Mouse (Mus musculus) cerebellum, adult 2 months (tissue): ENCODE data around the gene Cdk8.

Experiments used
- CTCF ChIP-seq: fragments of 200-500 bp; IDR thresholded peaks from 2 replicates; pipeline ENCODE4 v1.5.1; 2011; ENCODE audit warnings: low read depth, mild to moderate bottlenecking, control low read depth, low read length, moderate library complexity, borderline replicate concordance; ENCODE audit not compliant: insufficient read depth
- POLR2A ChIP-seq: fragments of 200-500 bp; IDR thresholded peaks from 2 replicates; pipeline ENCODE4 v1.6.1; 2011; ENCODE audit warnings: low read length, control low read depth, borderline replicate concordance; ENCODE audit not compliant: insufficient read depth

DNA sequence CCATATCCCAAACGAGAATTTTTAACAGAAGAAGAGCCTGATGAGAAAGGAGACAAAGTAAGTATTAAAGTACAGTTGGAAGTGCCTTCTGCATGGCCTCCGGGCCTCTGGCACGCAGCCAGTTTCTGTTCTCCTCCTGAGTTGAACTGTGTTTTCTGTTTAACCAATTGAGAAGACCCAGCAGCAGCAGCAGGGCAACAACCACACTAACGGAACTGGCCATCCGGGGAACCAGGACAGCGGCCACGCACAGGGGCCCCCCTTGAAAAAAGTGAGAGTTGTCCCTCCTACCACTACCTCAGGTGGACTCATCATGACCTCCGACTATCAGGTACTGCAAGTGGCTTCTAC lies 68.5 kb downstream of the Cdk8 start:
- TF ChIP-seq POLR2A (no peak), CTCF (no peak)
